Mouse (Mus musculus) stomach, embryonic 15.5 days (tissue): ENCODE data around the gene Slit1. TPM values are rescaled to one million over a fixed set of nuclear protein-coding genes. Genes with fewer than 3 reads are reported as not detected.

Experiments
- ATAC-seq: fragments of 200-750 bp; cut with Nextera tagmentation; 2 replicates; pipeline ENCODE4 v1.8.0; 2017; ENCODE audit warnings: low read depth, moderate number of reproducible peaks, moderate TSS enrichment; ENCODE audit not compliant: insufficient read depth, low FRiP score
- H3K27ac ChIP-seq: fragments of 300-500 bp; sonication (generic); 2 replicates; pipeline ENCODE4 v1.5.1; 2015; ENCODE audit warnings: mild to moderate bottlenecking, inconsistent platforms
- H3K27me3 ChIP-seq: fragments of 300-500 bp; sonication (generic); replicated peaks from 2 replicates; pipeline ENCODE4 v1.6.1; 2015; ENCODE audit warnings: inconsistent platforms
- H3K36me3 ChIP-seq: fragments of 300-500 bp; sonication (generic); 2 replicates; pipeline ENCODE4 v1.6.1; 2015; ENCODE audit warnings: inconsistent platforms
- H3K4me1 ChIP-seq: fragments of 300-500 bp; sonication (generic); 2 replicates; pipeline ENCODE4 v1.6.1; 2015; ENCODE audit warnings: inconsistent platforms
- H3K4me2 ChIP-seq: fragments of 300-500 bp; sonication (generic); 2 replicates; pipeline ENCODE4 v1.6.1; 2015; ENCODE audit warnings: mild to moderate bottlenecking, inconsistent platforms
- H3K4me3 ChIP-seq: fragments of 300-500 bp; sonication (generic); replicated peaks from 2 replicates; pipeline ENCODE4 v1.5.1; 2015; ENCODE audit warnings: inconsistent platforms
- H3K9ac ChIP-seq: fragments of 300-500 bp; sonication (generic); 2 replicates; pipeline ENCODE4 v1.6.1; 2015; ENCODE audit warnings: inconsistent platforms
- H3K9me3 ChIP-seq: fragments of 300-500 bp; sonication (generic); 2 replicates; pipeline ENCODE4 v1.6.1; 2016; ENCODE audit warnings: inconsistent platforms
- WGBS: fragments of 180-500 bp; shearing (Covaris S2); methylation state at CpG from one replicate; pipeline ENCODE4 v1.1.7; 2015; 5-methylcytosine and 5-hydroxymethylcytosine counted together
- polyA plus RNA-seq: library from polyadenylated mRNA; unstranded; fragments of >200 nt; fragmentation: Nextera tagmentation; extraction: Ambion mirVana; gene quantifications from 2 replicates; pipeline ENCODE4 v1.2.1, GENCODE M21; 2015

The Slit1 gene
- polyA plus RNA-seq, 1 experiment from 2014 or later = 1.5 TPM

- 55% methylated on average over 1 of the region's 1 CpGs for WGBS
Measured at GRCm38 (mm10) chr19:41680267-41680666, 63.2 kb downstream of the Slit1 start.

GRCm38 (mm10) chr19:41679028-41679427, 64.4 kb downstream of the Slit1 start:
- H3K9ac ChIP-seq = no peak overlapping the region
- WGBS = 17% methylated on average over 15 of the region's 15 CpGs
- no peaks in the 10 kb centered on the region for H3K4me1 ChIP-seq
- no peak overlapping the region for H3K4me2 ChIP-seq
- H3K9me3 ChIP-seq = no peaks in the 10 kb centered on the region
- no peaks in the 10 kb centered on the region for H3K36me3 ChIP-seq
- H3K27ac ChIP-seq = no peak overlapping the region
- ATAC-seq = no peak
- no peak overlapping the region for H3K4me3 ChIP-seq
- peaks cover 7% of the 10 kb centered on the region; the same call in 1 of the 2 replicates for H3K27me3 ChIP-seq

More at GRCm38 (mm10) chr19:41680267-41680666, 63.2 kb downstream of the Slit1 start:
- H3K9ac ChIP-seq = no peak overlapping the region
- H3K27ac ChIP-seq = no peak overlapping the region
- peaks cover 7% of the 10 kb centered on the region; the same call in 1 of the 2 replicates for H3K27me3 ChIP-seq
- no peak overlapping the region for H3K4me3 ChIP-seq
- no peaks in the 10 kb centered on the region for H3K9me3 ChIP-seq
- H3K36me3 ChIP-seq = no peaks in the 10 kb centered on the region
- H3K4me2 ChIP-seq = no peak overlapping the region
- no peaks in the 10 kb centered on the region for H3K4me1 ChIP-seq
- no peak for ATAC-seq

GRCm38 (mm10) chr19:41677575-41677974, 65.9 kb downstream of the Slit1 start:
- Histone ChIP-seq H3K9ac (no peak overlapping the region), H3K4me1 (no peaks in the 10 kb centered on the region), H3K36me3 (no peaks in the 10 kb centered on the region), H3K4me2 (no peak overlapping the region), H3K27me3 (peaks cover 7% of the 10 kb centered on the region; the same call in 1 of the 2 replicates), H3K4me3 (no peak overlapping the region), H3K9me3 (no peaks in the 10 kb centered on the region), H3K27ac (no peak overlapping the region)
- ATAC-seq = no peak
- 61% methylated on average over 4 of the region's 4 CpGs for WGBS

- Histone ChIP-seq H3K9ac (no peak overlapping the region), H3K4me1 (no peaks in the 10 kb centered on the region), H3K4me2 (no peak overlapping the region), H3K27me3 (peaks cover 7% of the 10 kb centered on the region; the same call in 1 of the 2 replicates), H3K4me3 (no peak overlapping the region), H3K27ac (no peak overlapping the region), H3K9me3 (no peaks in the 10 kb centered on the region), H3K36me3 (no peaks in the 10 kb centered on the region)
- no peak for ATAC-seq
- 53% methylated on average over 8 of the region's 8 CpGs for WGBS
Measured at GRCm38 (mm10) chr19:41675583-41675982, 67.9 kb downstream of the Slit1 start.

GRCm38 (mm10) chr19:41674366-41674765, 69.1 kb downstream of the Slit1 start:
- Histone ChIP-seq H3K4me3 (no peak overlapping the region), H3K4me2 (no peak overlapping the region), H3K36me3 (no peaks in the 10 kb centered on the region), H3K4me1 (no peaks in the 10 kb centered on the region), H3K9ac (no peak overlapping the region), H3K9me3 (no peaks in the 10 kb centered on the region), H3K27ac (no peak overlapping the region), H3K27me3 (peaks cover 6% of the 10 kb centered on the region; the same call in 1 of the 2 replicates)
- WGBS = 66% methylated on average over 4 of the region's 4 CpGs
- no peak for ATAC-seq

GRCm38 (mm10) chr19:41672836-41673235, 70.6 kb downstream of the Slit1 start:
- H3K4me3 ChIP-seq = no peak overlapping the region
- WGBS = 58% methylated on average over 4 of the region's 4 CpGs
- no peaks in the 10 kb centered on the region for H3K4me1 ChIP-seq
- no peak overlapping the region for H3K9ac ChIP-seq
- H3K27me3 ChIP-seq = 0 out of 2 replicates have a peak, but pooled peaks cover 3% of the 10 kb centered on the region
- H3K36me3 ChIP-seq = no peaks in the 10 kb centered on the region
- H3K27ac ChIP-seq = no peak overlapping the region
- no peaks in the 10 kb centered on the region for H3K9me3 ChIP-seq
- ATAC-seq = no peak
- no peak overlapping the region for H3K4me2 ChIP-seq

GRCm38 (mm10) chr19:41670931-41671330, 72.5 kb downstream of the Slit1 start:
- no peak overlapping the region for H3K4me3 ChIP-seq
- no peaks in the 10 kb centered on the region for H3K4me1 ChIP-seq
- ATAC-seq = no peak
- H3K27me3 ChIP-seq = 0 out of 2 replicates have a peak, but pooled peaks cover 9% of the 10 kb centered on the region
- 54% methylated on average over 7 of the region's 7 CpGs for WGBS
- H3K9ac ChIP-seq = no peak overlapping the region
- H3K36me3 ChIP-seq = no peaks in the 10 kb centered on the region
- H3K4me2 ChIP-seq = no peak overlapping the region
- H3K9me3 ChIP-seq = no peaks in the 10 kb centered on the region
- H3K27ac ChIP-seq = no peak overlapping the region

GRCm38 (mm10) chr19:41670473-41670872, 73.0 kb downstream of the Slit1 start:
- Histone ChIP-seq H3K36me3 (no peaks in the 10 kb centered on the region), H3K27me3 (0 out of 2 replicates have a peak, but pooled peaks cover 9% of the 10 kb centered on the region), H3K27ac (no peak overlapping the region), H3K4me1 (no peaks in the 10 kb centered on the region), H3K4me2 (no peak overlapping the region), H3K9ac (no peak overlapping the region), H3K4me3 (no peak overlapping the region), H3K9me3 (no peaks in the 10 kb centered on the region)
- WGBS = 33% methylated on average over 5 of the region's 5 CpGs
- no peak for ATAC-seq

GRCm38 (mm10) chr19:41669747-41670342, 73.6 kb downstream of the Slit1 start:
- Histone ChIP-seq H3K36me3 (no peaks in the 10 kb centered on the region), H3K27me3 (0 out of 2 replicates have a peak, but pooled peaks cover 9% of the 10 kb centered on the region), H3K27ac (no peak overlapping the region), H3K9me3 (no peaks in the 10 kb centered on the region), H3K9ac (no peak overlapping the region), H3K4me1 (no peaks in the 10 kb centered on the region), H3K4me2 (no peak overlapping the region), H3K4me3 (no peak overlapping the region)
- ATAC-seq = no peak
- 27% methylated on average over 12 of the region's 12 CpGs for WGBS

GRCm38 (mm10) chr19:41667591-41667990, 75.9 kb downstream of the Slit1 start:
- H3K4me2 ChIP-seq = no peak overlapping the region
- ATAC-seq = no peak
- WGBS = 45% methylated on average over 6 of the region's 6 CpGs

GRCm38 (mm10) chr19:41665941-41666340, 77.5 kb downstream of the Slit1 start:
- H3K27ac ChIP-seq = no peak overlapping the region
- peaks cover 20% of the 10 kb centered on the region; the same call in 1 of the 2 replicates for H3K27me3 ChIP-seq
- H3K9me3 ChIP-seq = no peaks in the 10 kb centered on the region
- H3K4me1 ChIP-seq = 0 out of 2 replicates have a peak, but pooled peaks cover 5% of the 10 kb centered on the region
- H3K4me2 ChIP-seq = no peak overlapping the region
- no peaks in the 10 kb centered on the region for H3K36me3 ChIP-seq
- 47% methylated on average over 4 of the region's 4 CpGs for WGBS
- H3K4me3 ChIP-seq = no peak overlapping the region
- no peak overlapping the region for H3K9ac ChIP-seq
- ATAC-seq = no peak

More at GRCm38 (mm10) chr19:41667591-41667990, 75.9 kb downstream of the Slit1 start:
- H3K9me3 ChIP-seq = no peaks in the 10 kb centered on the region
- no peak overlapping the region for H3K27ac ChIP-seq
- peaks cover 20% of the 10 kb centered on the region; the same call in 1 of the 2 replicates for H3K27me3 ChIP-seq
- H3K36me3 ChIP-seq = no peaks in the 10 kb centered on the region
- no peak overlapping the region for H3K9ac ChIP-seq
- H3K4me3 ChIP-seq = no peak overlapping the region
- H3K4me1 ChIP-seq = no peaks in the 10 kb centered on the region

GRCm38 (mm10) chr19:41663506-41664242, 79.8 kb downstream of the Slit1 start:
- 16% methylated on average over 13 of the region's 13 CpGs for WGBS
- Histone ChIP-seq H3K4me3 (no peak overlapping the region), H3K27ac (no peak overlapping the region), H3K36me3 (no peaks in the 10 kb centered on the region), H3K9me3 (no peaks in the 10 kb centered on the region), H3K9ac (no peak overlapping the region), H3K4me2 (no peak overlapping the region), H3K27me3 (peaks cover 24% of the 10 kb centered on the region; the same call in 1 of the 2 replicates), H3K4me1 (0 out of 2 replicates have a peak, but pooled peaks cover 5% of the 10 kb centered on the region)
- no peak for ATAC-seq
